Mouse (Mus musculus): ENCODE data around the gene Nodal. TPM values are rescaled to one million over a fixed set of nuclear protein-coding genes. Genes with fewer than 3 reads are reported as not detected.

The Nodal gene
- total RNA-seq, 4 experiments from 2014 or later, result 0.22 to 0.30 (median 0.25) TPM; not detected in 1

Other genes with a start within 250 kb of the Nodal start
- 1 to 10 TPM; 6.5 to 9.7 (median 9.6) TPM for gene Tbata, start 246.0 kb upstream of the Nodal start, total RNA-seq (2022)
- gene Adamts14, start 144.5 kb upstream of the Nodal start, total RNA-seq (2022), result 1 to 10 TPM; 1.5 to 2.0 (median 1.8) TPM
- not detected for gene Prf1, start 120.1 kb upstream of the Nodal start, total RNA-seq (2022)
- 10 to 100 TPM; 12.8 to 22.5 (median 17.9) TPM for gene Pald1, start 34.4 kb upstream of the Nodal start, total RNA-seq (2022)
- gene Eif4ebp2, start 34.7 kb downstream of the Nodal start, total RNA-seq (2022), result 10 to 100 TPM; 43.0 to 55.3 (median 48.6) TPM
- 10 to 100 TPM; 17.9 to 23.7 (median 22.3) TPM for gene Lrrc20, start 57.8 kb downstream of the Nodal start, total RNA-seq (2022)
- gene Npffr1, start 177.5 kb downstream of the Nodal start, total RNA-seq (2022), result 1 to 10 TPM; 3.4 to 4.2 (median 3.6) TPM
- gene Ppa1, start 230.6 kb downstream of the Nodal start, total RNA-seq (2022), result 100 to 1,000 TPM in 3 of 4 experiments, 10 to 100 TPM in 1; 98.3 to 113 (median 102) TPM